Mouse (Mus musculus): Measurements from ENCODE around the gene Gm13420.

Gm13420 gene

GRCm38 (mm10) chr2:29700898-29701297, 50.6 kb downstream of the Gm13420 start:
- no peak for DNase-seq

DNA sequence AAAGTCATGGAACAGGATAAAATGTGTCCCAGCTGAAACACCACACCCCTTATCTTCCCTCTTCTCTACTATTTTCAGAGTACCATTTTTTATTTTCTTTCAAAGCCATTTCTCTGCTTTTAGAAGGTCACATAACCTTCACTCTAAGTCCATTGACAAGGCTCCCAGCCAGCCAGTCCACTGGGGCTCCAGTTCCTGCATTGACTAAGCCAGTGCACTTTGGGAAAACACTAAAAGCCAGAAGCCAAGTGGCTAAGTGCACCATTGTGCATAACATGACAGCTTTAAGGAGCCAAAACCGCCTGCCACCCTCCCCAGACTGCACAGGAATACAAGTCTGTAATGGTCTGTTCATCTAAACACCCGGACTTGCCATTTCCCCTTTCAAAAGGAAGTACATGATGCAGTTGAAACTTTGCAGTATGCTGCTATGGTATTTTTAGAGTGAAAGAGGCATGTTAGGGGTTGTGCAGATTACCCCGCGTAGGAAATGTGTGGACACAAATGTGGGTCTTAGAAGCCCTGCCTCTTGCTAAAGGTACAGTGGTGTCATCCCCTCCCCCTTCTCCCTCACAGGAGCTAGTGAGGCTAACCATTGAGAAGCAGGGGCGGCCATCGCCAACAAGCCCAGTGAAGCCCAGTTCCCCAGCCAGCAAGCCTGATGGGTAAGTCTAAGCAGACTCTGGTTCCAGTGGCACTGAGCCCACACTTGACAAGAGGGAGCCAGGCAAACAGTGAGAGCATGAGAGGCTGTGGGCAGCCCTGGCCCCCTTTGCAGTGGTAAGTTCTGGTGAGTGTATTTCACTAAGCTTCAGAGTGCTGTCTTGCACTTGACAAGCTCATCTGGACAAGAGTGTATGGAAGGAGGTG, 52.8 kb downstream of the Gm13420 start:
- peak; percentile 22 to 27 for DNase-seq

GRCm38 (mm10) chr2:29696207-29696800, 55.2 kb downstream of the Gm13420 start:
- DNase-seq, result no peak

Data from spleen, adult 18-20 months (tissue).